Mouse (Mus musculus) forelimb bud, embryonic 11.5 days (tissue): ENCODE measurements around the gene Camk1g.

ENCODE experiments used
- DNase-seq: peaks from one replicate; pipeline ENCODE4 v3.0.0-alpha.2; 2012; ENCODE audit warnings: low read depth, low spot score

Gene Camk1g

GRCm38 (mm10) chr1:193334546-193334945 is 35.6 kb downstream of the Camk1g start:
- DNase-seq = peak; percentile 27

GRCm38 (mm10) chr1:193333776-193334175 is 36.3 kb downstream of the Camk1g start:
- no peak for DNase-seq

DNA sequence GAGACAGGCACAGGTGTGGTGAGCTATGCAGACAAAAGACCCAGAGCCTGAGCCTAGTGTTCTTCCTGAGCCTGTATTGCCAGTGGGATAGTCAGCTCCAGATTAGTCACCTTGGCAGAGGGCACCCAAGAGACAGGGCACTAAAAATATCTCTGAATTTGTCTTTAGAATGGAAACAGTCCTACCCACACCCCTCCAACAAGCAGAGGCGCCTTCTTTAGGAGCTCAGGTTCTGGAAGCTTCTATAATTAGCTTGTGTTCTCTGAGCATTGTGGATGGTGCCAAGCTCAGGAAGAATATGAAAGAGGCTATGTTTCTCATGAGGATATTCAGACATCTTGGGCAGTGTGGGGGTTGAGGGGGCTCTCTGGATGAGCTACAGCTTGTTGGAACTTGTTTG is 37.4 kb downstream of the Camk1g start:
- no peak for DNase-seq

- DNase-seq = no peak
Measured at GRCm38 (mm10) chr1:193332018-193332417, 38.1 kb downstream of the Camk1g start.

DNA sequence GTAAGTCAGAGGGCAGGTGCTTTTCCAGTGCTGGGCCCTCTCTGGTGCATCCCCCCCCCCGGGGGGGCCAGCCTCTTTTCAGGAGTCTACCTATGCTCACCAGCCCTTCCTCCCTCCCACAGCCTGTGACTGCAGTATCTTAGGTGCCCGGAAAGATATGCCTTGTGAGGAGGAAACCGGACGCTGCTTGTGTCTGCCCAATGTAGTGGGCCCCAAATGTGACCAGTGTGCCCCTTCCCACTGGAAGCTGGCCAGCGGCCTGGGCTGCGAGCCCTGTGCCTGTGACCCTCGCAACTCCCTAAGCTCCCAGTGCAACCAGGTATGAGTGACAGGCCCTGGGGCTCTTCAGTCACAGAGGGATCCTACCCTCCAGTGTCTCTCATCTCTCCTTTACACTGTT is 39.5 kb downstream of the Camk1g start:
- DNase-seq = no peak

DNA sequence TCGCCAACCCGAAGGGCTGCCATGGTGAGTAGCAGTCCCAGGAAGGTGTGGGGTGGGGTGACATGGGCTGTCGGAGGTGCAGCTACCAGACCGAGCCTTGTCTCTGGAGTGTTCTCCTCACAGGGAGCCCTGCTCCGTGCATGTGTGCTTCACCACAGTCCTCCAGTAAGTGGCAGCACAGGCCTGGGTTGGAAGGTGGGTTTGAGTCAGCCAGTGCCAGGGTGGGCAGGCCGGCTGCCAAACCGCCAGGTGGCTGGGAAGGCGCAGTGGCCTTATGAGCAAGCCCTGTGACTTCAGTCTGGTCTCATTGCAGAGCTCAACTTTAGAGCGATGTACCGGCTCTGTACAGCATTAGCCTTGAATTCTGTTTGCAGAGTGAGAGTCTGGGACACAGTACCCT is 39.9 kb downstream of the Camk1g start:
- peak; percentile 41 for DNase-seq

- no peak for DNase-seq
Measured at GRCm38 (mm10) chr1:193329557-193329956, 40.5 kb downstream of the Camk1g start.

DNA sequence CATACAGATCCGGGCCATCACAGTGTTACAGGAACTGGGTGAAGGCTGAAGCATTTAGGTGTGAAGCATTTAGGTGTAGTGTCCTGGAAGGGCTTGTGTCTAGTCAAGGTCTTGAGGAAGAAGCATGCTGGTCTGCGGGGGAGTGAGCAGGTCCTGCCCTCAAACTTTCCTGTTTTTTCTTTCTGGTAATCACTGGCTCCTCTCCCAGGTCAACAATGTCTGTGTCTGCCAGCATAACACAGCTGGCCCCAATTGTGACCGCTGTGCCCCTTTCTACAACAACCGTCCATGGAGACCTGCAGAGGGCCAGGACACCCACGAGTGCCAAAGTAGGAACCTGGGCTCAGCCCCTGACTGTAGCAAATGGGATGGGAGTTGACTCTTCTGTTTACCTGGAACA is 42.4 kb downstream of the Camk1g start:
- no peak for DNase-seq

- DNase-seq = no peak
Measured at GRCm38 (mm10) chr1:193327216-193327615, 42.9 kb downstream of the Camk1g start.

GRCm38 (mm10) chr1:193326456-193327145 is 43.5 kb downstream of the Camk1g start:
- no peak for DNase-seq

DNA sequence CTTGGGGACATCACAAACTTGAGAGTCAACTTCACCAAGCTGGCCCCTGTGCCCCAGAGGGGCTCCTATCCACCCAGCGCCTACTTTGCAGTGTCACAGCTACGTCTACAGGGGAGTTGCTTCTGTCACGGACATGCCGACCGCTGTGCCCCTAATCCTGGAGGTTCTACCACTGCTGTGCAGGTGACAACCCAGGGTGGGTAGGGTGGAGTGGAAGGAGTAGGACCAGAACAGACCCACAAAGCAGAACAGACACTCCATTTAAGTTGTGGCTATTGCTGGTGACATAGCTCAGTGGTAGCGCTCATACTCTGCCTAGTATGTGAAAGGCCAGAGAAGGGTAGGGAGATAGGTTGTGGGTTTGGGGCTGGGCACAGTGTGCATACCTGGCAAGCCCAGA is 44.2 kb downstream of the Camk1g start:
- no peak for DNase-seq

GRCm38 (mm10) chr1:193324224-193324623 is 45.9 kb downstream of the Camk1g start:
- peak; percentile 25 for DNase-seq

- DNase-seq = no peak
Measured at GRCm38 (mm10) chr1:193323686-193324085, 46.4 kb downstream of the Camk1g start.

DNA sequence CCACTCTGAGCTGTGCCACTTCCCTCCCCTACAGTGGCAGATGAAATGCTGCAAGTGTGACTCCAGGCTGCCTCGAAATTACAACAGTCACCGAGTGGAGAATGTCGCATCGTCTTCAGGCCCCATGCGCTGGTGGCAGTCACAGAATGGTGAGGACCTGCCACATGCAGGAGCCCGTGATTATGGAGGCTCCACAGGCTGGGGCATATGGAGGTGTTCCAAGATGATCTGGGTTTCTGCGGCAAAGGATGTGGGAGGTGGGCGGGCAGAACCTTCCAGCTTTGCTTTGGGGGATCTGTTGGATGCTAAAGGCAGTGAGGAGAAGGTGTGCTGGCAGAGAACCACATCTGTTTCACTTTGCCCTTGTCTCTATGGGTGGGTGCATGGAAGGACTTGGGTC is 49.7 kb downstream of the Camk1g start:
- no peak for DNase-seq

- DNase-seq = no peak
Measured at GRCm38 (mm10) chr1:193319721-193320120, 50.4 kb downstream of the Camk1g start.

- no peak for DNase-seq
Measured at GRCm38 (mm10) chr1:193317159-193317559, 52.9 kb downstream of the Camk1g start.

GRCm38 (mm10) chr1:193316358-193316750 is 53.7 kb downstream of the Camk1g start:
- no peak for DNase-seq

GRCm38 (mm10) chr1:193315705-193316357 is 54.3 kb downstream of the Camk1g start:
- no peak for DNase-seq

DNA sequence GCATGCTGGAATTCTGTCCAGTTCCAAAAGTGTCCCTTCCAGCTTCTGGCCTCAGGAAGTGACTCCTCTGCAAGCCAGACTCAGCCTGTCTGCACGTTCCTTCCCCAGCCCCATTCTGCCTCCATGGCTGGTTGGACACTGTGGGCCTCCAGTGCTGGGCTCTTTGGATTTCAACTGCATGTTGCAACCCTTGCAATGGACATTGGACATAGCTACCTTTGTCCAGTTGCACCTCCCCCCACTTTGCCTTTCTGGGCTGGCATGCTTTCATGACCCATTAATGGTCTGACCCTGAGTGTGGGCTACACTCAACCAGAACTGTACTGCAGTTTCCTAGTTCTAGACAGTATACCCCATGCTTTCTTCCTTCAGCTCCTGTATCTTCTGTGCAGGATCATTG is 58.5 kb downstream of the Camk1g start:
- no peak for DNase-seq

- no peak for DNase-seq
Measured at GRCm38 (mm10) chr1:193310519-193311085, 59.5 kb downstream of the Camk1g start.

- no peak for DNase-seq
Measured at GRCm38 (mm10) chr1:193309785-193310518, 60.1 kb downstream of the Camk1g start.

- DNase-seq = no peak
Measured at GRCm38 (mm10) chr1:193306832-193307231, 63.3 kb downstream of the Camk1g start.
